Comparison of ENCODE assay signal across 19 mouse cellular contexts in genomic region chr8:11761551-11761950, GRCm38 (mm10). TPM values are rescaled to one million over a fixed set of nuclear protein-coding genes. Genes with fewer than 3 reads are reported as not detected.
A peak's percentile ranks its signal among the peaks of the same experiment; 100 is the strongest.
DNase-seq lines count a peak whose midpoint lies in the region; TF ChIP-seq lines count a peak whose summit lies in the region.
"Had no signal": no experiment of that assay in that cellular context is flagged by ENCODE, and none has a peak within 500 bp of the region (broad histone marks: within the 10 kb centered on the region; RNA-seq: fewer than 3 reads in every experiment).

No protein-coding gene starts in this region.

- peak; percentile 26 for DNase-seq in cerebellum, adult 11 months
- DNase-seq in cerebellum, postnatal 10 days: no peak
- no peak for DNase-seq in layer of hippocampus, adult 2 months (ENCODE audit: low spot score in 2 of 2)
- DNase-seq in layer of hippocampus, adult 9-10 months (ENCODE audit: low spot score): no peak
- DNase-seq in cerebellum, adult 8-10 months: peak; percentile 47
- peak; percentile 35 to 50 for DNase-seq in cerebellum, postnatal 25 days
- DNase-seq in testis, postnatal 10 days (ENCODE audit: low spot score): no peak
- DNase-seq: adrenal gland, adult 8-10 months; adrenal gland, postnatal 25 days; gastrocnemius, postnatal 10 days; gastrocnemius, postnatal 36 days; heart, adult 2 months; heart, postnatal 14 days had no signal

- peak overlapping the region; percentile 85 for H3K27ac ChIP-seq in layer of hippocampus, adult 2 months
- H3K27ac ChIP-seq: forebrain, embryonic 10.5 days; forebrain, embryonic 13.5 days; heart, adult 2 months; heart, embryonic 10.5 days; hindbrain, embryonic 12.5 days; intestine, embryonic 15.5 days had no signal

- TF ChIP-seq CTCF in layer of hippocampus, adult 2 months (conservative IDR thresholded peaks at IDR 0.05): no peak

- H3K4me3 ChIP-seq in layer of hippocampus, adult 2 months: no peak overlapping the region
- H3K4me3 ChIP-seq: forebrain, embryonic 10.5 days; forebrain, embryonic 13.5 days; heart, adult 2 months; heart, embryonic 10.5 days; heart, embryonic 13.5 days; hindbrain, embryonic 12.5 days; intestine, embryonic 15.5 days had no signal

RNA-seq across cellular contexts. Expression of gene Arhgef7, which starts 34.0 kb away (rescaled TPM):
- total RNA-seq in layer of hippocampus, adult 2 months (2021): 100 to 1,000 TPM; 120 to 123 TPM

Comparison
In these comparisons a context has a peak if more than half of its experiments do, and no peak if none do; other contexts are left out.
1. DNase-seq: peak in cerebellum, adult 11 months (single experiment), cerebellum, adult 8-10 months (single experiment) and cerebellum, postnatal 25 days (2 of 2); none in cerebellum, postnatal 10 days (0 of 2), layer of hippocampus, adult 2 months (0 of 2), layer of hippocampus, adult 9-10 months (single experiment) and testis, postnatal 10 days (single experiment).